Mouse (Mus musculus) forebrain, postnatal 0 days (tissue): Measurements from ENCODE around the gene Uba52. TPM values are rescaled to one million over a fixed set of nuclear protein-coding genes. Genes with fewer than 3 reads are reported as not detected.

ENCODE experiments used
- ATAC-seq: fragments of 200-750 bp; cut with Nextera tagmentation; 2 replicates; pipeline ENCODE4 v1.8.0; 2017; ENCODE audit warnings: mild to moderate bottlenecking, moderate library complexity
- DNase-seq: peaks from one replicate; pipeline ENCODE4 v3.0.0-alpha.2; 2015
- H3K27ac ChIP-seq: fragments of 300-500 bp; sonication (generic); 2 replicates; pipeline ENCODE4 v1.5.1; 2014; ENCODE audit warnings: low read depth, mild to moderate bottlenecking, antibody characterized with exemption, low read length, moderate library complexity, mixed read lengths
- H3K27me3 ChIP-seq: fragments of 300-500 bp; sonication (generic); 2 replicates; pipeline ENCODE4 v1.6.1; 2014; ENCODE audit warnings: mild to moderate bottlenecking, low read length, mixed read lengths; ENCODE audit not compliant: insufficient read depth
- H3K36me3 ChIP-seq: fragments of 300-500 bp; sonication (generic); 2 replicates; pipeline ENCODE4 v1.6.1; 2014; ENCODE audit warnings: mild to moderate bottlenecking, moderate library complexity; ENCODE audit not compliant: insufficient read depth
- H3K4me1 ChIP-seq: fragments of 300-500 bp; sonication (generic); 2 replicates; pipeline ENCODE4 v1.6.1; 2014; ENCODE audit warnings: antibody characterized with exemption; ENCODE audit not compliant: insufficient read depth
- H3K4me2 ChIP-seq: fragments of 300-500 bp; sonication (generic); 2 replicates; pipeline ENCODE4 v1.6.1; 2014; ENCODE audit warnings: low read depth, mild to moderate bottlenecking, moderate library complexity
- H3K4me3 ChIP-seq: fragments of 300-500 bp; sonication (generic); 2 replicates; pipeline ENCODE4 v1.5.1; 2014; ENCODE audit warnings: low read depth, low read length, mixed read lengths
- H3K9ac ChIP-seq: fragments of 300-500 bp; sonication (generic); 2 replicates; pipeline ENCODE4 v1.6.1; 2014; ENCODE audit warnings: mild to moderate bottlenecking
- H3K9me3 ChIP-seq: fragments of 300-500 bp; sonication (generic); 2 replicates; pipeline ENCODE4 v1.6.1; 2016; ENCODE audit warnings: low read length
- CTCF ChIP-seq: sonication (generic); IDR thresholded peaks from 2 replicates; pipeline ENCODE4 v1.5.1; 2016; ENCODE audit warnings: antibody characterized with exemption, control low read depth, low read depth
- WGBS: fragments of 180-500 bp; shearing (Covaris S2); extraction: QIAGEN DNeasy Blood & Tissue Kit; methylation state at CpG from one replicate; pipeline ENCODE4 v1.1.7; 2014; 5-methylcytosine and 5-hydroxymethylcytosine counted together
- polyA plus RNA-seq: library from polyadenylated mRNA; unstranded; fragments of >200 nt; fragmentation: Nextera tagmentation; extraction: Ambion mirVana; gene quantifications from 2 replicates; pipeline ENCODE4 v1.2.1, GENCODE M21; 2015
- total RNA-seq: library from RNA; depleted of rRNA; stranded (reverse); fragments of >200 nt; gene quantifications from 2 replicates; pipeline ENCODE4 v1.2.3, GENCODE M21; 2014

The Uba52 gene
- total and polyA plus RNA-seq, 2 experiments from 2014 or later = 459 to 808 TPM

DNA sequence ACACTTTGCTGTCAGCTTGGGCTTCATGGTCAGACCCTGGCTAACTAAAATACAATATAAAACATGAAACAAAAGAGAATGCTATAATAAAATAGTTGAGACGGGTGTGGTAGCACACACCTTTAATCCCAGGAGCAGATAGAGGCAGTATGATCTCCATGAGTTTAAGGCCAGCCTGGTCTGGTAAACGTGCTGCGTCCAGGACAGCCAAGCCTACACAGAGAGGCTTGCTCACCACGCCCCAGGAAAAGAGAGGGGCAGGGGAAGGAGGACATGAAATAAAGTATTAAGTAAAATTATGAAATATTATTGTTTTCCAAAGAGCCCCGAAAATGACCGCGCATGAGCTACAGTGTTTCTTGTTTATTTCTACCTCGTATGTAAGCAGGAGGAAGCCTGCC lies 16.5 kb upstream of the Uba52 start:
- ATAC-seq = no peak
- peak overlapping the region; percentile 86 for H3K27ac ChIP-seq

DNA sequence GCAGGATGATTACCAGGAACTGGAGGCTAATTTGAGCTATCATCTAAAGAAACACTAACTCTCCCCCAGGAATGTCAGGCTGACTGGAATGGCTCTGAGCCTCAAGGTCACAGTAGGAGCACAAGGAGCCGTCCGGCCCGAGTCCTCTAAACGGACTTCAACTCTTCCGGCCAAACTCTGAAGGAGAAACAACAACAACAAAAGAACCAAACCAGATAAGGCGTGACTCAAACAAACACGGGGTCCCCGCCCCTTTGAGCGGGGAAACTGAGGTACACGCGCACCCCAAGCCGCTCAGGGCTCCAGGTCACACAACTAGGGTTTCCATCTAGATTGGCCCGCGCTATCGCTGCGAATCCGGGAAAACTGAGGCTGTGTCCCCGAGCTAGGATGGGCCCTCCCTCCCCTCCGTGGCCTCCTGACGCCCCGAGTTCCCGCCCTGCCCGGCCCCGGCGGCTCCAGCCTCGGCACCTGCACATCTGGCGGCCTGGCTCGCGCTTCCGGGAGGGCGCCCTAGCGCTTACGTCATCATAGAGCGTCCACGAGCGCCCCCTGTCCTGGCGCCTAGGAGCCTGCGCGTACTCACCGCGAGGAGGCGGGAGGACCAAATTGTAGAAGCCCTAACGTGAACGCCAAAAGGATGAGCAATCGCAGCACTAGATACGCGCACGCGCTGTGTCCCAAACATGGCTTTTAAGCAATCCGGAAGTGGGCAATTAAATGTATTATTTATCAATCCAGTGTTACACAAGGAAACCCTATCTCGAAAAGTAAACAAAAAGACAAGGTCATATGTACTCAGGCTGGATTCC lies 12.2 kb upstream of the Uba52 start:
- no peaks in the 10 kb centered on the region for H3K9me3 ChIP-seq
- ATAC-seq (peak; percentile 90), DNase-seq (peak; percentile 98)
- no peaks in the 10 kb centered on the region for H3K27me3 ChIP-seq
- WGBS = 3% methylated on average over 48 of the region's 51 CpGs
- H3K4me2 ChIP-seq = peak overlapping the region; percentile 82
- peak; percentile 84 for TF ChIP-seq CTCF
- peak overlapping the region; percentile 58 for H3K9ac ChIP-seq
- peak overlapping the region; percentile 48 for H3K4me3 ChIP-seq
- peak overlapping the region; percentile 82 for H3K27ac ChIP-seq
- peaks cover 6% of the 10 kb centered on the region; the same call in 1 of the 2 replicates for H3K4me1 ChIP-seq
- H3K36me3 ChIP-seq = peaks cover 13% of the 10 kb centered on the region; the same call in 1 of the 2 replicates

More for the DNA sequence above, 16.5 kb upstream of the Uba52 start:
- WGBS = 1% methylated on average over 8 of the region's 8 CpGs
- no peak for TF ChIP-seq CTCF
- H3K9me3 ChIP-seq = no peaks in the 10 kb centered on the region
- peak overlapping the region; percentile 96 for H3K9ac ChIP-seq
- peaks cover 16% of the 10 kb centered on the region for H3K36me3 ChIP-seq
- no peak for DNase-seq
- H3K4me2 ChIP-seq = peak overlapping the region; percentile 84
- peaks cover 11% of the 10 kb centered on the region for H3K4me1 ChIP-seq
- no peaks in the 10 kb centered on the region for H3K27me3 ChIP-seq
- peak overlapping the region; percentile 86 for H3K4me3 ChIP-seq

DNA sequence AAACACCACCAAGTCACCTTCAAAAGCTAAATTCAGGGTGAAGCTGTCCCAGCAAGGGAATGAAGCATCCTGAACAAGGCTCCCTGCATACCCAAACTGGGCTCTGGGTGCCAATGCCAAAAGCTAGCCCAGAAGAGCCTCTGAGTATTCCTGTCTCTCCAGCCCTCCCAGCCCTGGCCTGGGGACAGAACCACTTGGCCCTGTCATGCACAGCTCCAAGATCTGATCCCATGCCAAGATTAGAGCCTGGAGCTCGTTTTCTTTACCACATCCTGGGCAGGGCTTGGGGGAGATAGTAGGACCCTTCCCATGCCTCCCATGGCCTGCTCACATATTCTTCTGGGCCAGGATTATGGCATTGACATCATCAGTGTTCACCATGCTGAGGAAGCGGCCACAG lies 9.0 kb upstream of the Uba52 start:
- no peak overlapping the region for H3K4me2 ChIP-seq
- peaks cover 6% of the 10 kb centered on the region; the same call in 1 of the 2 replicates for H3K4me1 ChIP-seq
- WGBS = 53% methylated on average over 2 of the region's 2 CpGs
- no peak for TF ChIP-seq CTCF
- DNase-seq = no peak
- no peaks in the 10 kb centered on the region for H3K27me3 ChIP-seq
- peaks cover 23% of the 10 kb centered on the region for H3K36me3 ChIP-seq
- ATAC-seq = no peak
- no peak overlapping the region for H3K4me3 ChIP-seq
- H3K9ac ChIP-seq = no peak overlapping the region
- H3K9me3 ChIP-seq = no peaks in the 10 kb centered on the region
- H3K27ac ChIP-seq = no peak overlapping the region

DNA sequence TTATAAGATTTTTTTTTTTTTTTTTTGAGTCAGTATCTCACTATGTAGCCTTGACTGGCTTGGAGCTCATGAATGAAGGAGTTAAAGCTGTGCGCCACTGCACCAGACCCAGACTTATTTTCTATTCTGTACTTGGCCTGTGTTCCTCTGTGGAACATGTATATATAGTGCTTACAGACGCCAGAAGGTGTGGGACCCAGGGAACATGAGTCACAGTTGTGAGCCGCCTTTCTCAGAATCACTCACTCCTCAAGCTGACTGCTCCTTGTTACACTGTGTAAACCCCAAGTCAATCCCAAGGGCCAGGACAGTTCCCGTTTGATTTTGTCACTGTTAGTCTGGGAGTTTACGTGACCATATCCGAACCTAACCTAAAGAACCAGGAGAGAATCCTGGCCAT lies 8.4 kb upstream of the Uba52 start:
- no peak for ATAC-seq
- Histone ChIP-seq H3K4me2 (no peak overlapping the region), H3K27ac (no peak overlapping the region), H3K9me3 (no peaks in the 10 kb centered on the region), H3K4me1 (peaks cover 6% of the 10 kb centered on the region; the same call in 1 of the 2 replicates), H3K36me3 (peaks cover 26% of the 10 kb centered on the region), H3K27me3 (no peaks in the 10 kb centered on the region), H3K9ac (no peak overlapping the region), H3K4me3 (no peak overlapping the region)
- no peak for DNase-seq
- 93% methylated on average over 6 of the region's 6 CpGs for WGBS
- TF ChIP-seq CTCF = no peak

DNA sequence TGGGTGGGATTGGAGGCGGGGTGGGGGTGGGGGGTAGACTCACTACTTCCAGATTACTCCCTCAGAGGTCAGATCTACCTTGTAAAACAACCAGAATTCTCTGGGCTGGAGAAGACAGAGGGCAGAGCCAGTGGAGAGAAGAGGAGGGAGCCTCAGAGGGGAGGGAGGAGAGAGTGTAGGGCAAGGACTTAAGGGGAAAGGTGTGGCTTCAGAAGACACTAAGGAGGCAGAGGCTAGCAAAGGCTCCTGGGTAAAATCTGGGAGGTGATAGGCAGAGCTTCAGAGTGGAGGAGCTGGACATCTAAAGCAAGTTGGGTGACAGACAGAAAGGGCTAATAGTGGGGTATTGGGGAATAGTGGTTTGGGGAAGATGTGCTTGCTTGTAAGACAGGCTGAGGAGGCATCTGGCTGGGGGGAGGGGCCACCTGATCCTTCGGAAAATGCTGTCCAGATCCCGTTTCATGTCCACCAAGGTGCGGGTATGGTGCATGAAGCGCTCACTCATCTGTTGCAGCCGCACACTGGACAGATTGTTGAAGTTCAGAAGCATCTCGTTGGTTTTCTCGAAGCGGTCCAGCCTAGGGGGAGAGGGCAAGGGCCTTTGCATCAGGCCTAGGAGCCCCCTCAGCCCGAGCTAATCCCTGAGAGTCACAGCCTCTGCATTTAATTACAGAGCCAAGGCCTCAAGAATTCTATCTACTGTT lies 7.5 kb upstream of the Uba52 start:
- Histone ChIP-seq H3K4me2 (no peak overlapping the region), H3K36me3 (peaks cover 35% of the 10 kb centered on the region), H3K27me3 (no peaks in the 10 kb centered on the region), H3K9me3 (no peaks in the 10 kb centered on the region), H3K27ac (no peak overlapping the region), H3K4me3 (no peak overlapping the region), H3K4me1 (peaks cover 6% of the 10 kb centered on the region; the same call in 1 of the 2 replicates), H3K9ac (no peak overlapping the region)
- DNase-seq (no peak), ATAC-seq (no peak)
- no peak for TF ChIP-seq CTCF
- 65% methylated on average over 10 of the region's 10 CpGs for WGBS

DNA sequence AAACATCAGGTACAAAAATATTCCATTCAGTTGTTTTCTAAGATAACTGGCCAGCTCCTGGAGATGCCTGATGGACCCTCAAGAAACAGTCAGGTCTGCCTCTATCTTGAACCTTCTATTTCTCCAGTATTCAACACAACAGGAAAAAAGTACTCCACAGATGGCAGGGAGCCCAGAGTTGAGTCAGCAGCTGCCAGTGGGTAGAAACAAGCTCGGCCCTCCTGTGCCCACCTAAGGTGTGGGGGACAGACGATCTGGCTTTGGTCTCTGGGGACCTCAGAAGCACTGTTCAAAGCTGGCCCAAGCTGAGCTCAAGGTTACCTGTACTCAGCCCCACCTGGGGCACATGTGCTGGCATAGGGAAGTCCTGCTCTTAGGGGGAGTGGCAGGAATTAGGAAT lies 2.8 kb upstream of the Uba52 start:
- no peak for DNase-seq
- TF ChIP-seq CTCF = no peak
- WGBS = 37% methylated on average over 2 of the region's 2 CpGs
- Histone ChIP-seq H3K4me2 (no peak overlapping the region), H3K27me3 (no peaks in the 10 kb centered on the region), H3K27ac (no peak overlapping the region), H3K4me3 (no peak overlapping the region), H3K36me3 (peaks cover 34% of the 10 kb centered on the region), H3K4me1 (peaks cover 12% of the 10 kb centered on the region; the same call in 1 of the 2 replicates), H3K9me3 (no peaks in the 10 kb centered on the region), H3K9ac (no peak overlapping the region)
- ATAC-seq = no peak

DNA sequence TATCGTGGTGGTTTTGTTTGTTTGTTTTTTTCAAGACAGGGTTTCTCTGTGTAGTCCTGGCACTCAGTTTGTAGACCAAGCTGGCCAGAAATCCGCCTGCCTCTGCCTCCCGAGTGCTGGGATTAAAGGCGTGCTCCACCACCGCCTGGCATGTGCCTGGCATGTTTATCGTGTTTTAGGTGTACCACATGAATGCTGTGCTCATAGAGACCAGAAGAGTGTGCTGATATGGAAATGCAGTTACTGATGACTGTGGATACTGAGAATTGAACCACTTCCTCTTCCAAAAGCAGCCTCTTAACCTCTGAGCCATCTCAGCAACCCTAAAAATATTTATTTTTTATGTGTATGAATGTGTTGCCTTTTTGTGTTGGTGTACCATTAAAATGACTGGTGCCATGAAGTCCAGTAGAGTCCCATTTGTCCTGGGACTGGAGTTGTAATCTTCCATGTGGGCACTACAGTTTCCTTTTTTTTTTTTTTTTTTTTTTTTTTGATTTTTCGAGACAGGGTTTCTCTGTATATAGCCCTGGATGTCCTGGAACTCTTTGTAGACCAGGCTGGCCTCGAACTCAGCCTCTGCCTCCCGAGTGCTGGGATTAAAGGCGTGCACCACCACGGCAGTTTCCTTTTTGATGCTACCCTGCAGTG lies 1.8 kb upstream of the Uba52 start:
- no peaks in the 10 kb centered on the region for H3K27me3 ChIP-seq
- ATAC-seq = no peak
- 95% methylated on average over 11 of the region's 11 CpGs for WGBS

More for the DNA sequence above, 1.8 kb upstream of the Uba52 start:
- H3K4me2 ChIP-seq = no peak overlapping the region
- H3K4me3 ChIP-seq = no peak overlapping the region
- peaks cover 13% of the 10 kb centered on the region; the same call in 1 of the 2 replicates for H3K4me1 ChIP-seq
- TF ChIP-seq CTCF = no peak
- H3K27ac ChIP-seq = no peak overlapping the region
- no peaks in the 10 kb centered on the region for H3K9me3 ChIP-seq
- no peak overlapping the region for H3K9ac ChIP-seq
- H3K36me3 ChIP-seq = peaks cover 33% of the 10 kb centered on the region
- no peak for DNase-seq
